Mouse (Mus musculus): ENCODE measurements at regions not wholly inside any gene's neighbourhood (a gene's known extent, or its start where the extent isn't known, plus 50 kb on each side); places are given as distances from the start of the nearest gene placed in this dataset.

DNA sequence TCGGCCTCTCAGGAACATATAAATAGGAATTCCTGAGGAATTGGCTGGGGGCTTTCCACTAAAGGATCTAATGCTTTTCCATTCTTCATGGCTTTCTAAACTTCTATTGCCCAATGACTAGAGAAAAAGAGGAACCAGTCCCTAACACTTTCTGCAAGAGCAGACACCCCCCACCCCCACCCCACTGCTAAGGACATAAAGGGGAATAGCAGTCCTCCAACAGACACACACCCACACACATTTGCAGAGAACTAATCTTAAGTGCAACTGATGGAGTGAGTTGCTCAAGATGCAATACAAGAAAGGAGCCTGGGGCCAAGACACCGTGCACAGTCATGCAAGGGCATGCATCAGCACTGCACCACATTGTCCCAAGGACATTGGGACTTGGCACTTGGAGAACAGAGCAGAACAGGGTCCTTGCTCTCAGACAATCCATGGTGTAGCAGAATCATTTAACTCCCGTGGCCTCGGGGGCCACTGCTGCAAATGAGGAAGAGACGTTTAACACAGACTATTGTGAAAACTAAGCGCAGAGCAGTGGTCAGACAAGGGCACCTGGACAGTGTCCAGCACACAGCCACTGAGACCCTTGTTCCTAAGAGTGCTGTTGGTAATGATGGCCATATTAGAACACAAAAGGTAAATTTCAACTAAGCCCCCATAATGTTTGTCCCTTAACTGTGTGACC, 161.1 kb downstream of the Xpnpep1 start:
- Histone ChIP-seq H3K9ac (ENCODE audit: low read depth, low read length) (no peak overlapping the region), H3K4me2 (replicated peaks; ENCODE audit: low read depth, low read length) (no peak overlapping the region), H3K27me3 (ENCODE audit: control insufficient read depth, insufficient read depth, low read length) (no peaks in the 10 kb centered on the region), H3K4me1 (ENCODE audit: control insufficient read depth, insufficient read depth, low read length) (no peaks in the 10 kb centered on the region), H3K36me3 (ENCODE audit: control insufficient read depth, insufficient read depth, low read length) (no peaks in the 10 kb centered on the region), H3K27ac (ENCODE audit: low read depth, low read length) (no peak overlapping the region), H3K4me3 (ENCODE audit: low read length) (no peak overlapping the region), H3K9me3 (ENCODE audit: control insufficient read depth, low read length) (no peaks in the 10 kb centered on the region)
- ATAC-seq (ENCODE audit: low FRiP score, low TSS enrichment), result no peak
- WGBS, result 90% methylated on average over 6 of the region's 6 CpGs

DNA sequence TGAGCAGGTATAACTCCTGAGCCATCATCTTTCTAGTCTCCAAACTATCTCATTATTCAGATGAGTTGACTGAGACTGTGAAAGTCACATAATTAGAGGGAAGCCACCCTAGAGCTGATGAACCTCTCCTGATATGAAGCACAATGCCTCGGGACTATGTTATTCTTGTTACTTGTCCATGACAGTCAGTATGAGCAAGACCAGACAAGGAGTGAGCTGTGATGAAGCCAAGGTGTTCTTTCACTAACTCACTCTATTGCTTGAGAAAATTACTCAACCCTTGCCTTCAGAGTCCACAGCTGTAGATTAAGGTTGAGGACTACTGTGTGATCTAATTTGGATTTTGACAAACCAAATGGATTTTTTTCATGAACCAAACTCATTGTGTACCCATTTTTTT, 173.4 kb downstream of the Xpnpep1 start:
- WGBS, result 92% methylated on average over 1 of the region's 1 CpGs
- no peaks in the 10 kb centered on the region for H3K36me3 ChIP-seq (ENCODE audit: control insufficient read depth, insufficient read depth, low read length)
- no peaks in the 10 kb centered on the region for H3K9me3 ChIP-seq (ENCODE audit: control insufficient read depth, low read length)
- no peak overlapping the region for H3K9ac ChIP-seq (ENCODE audit: low read depth, low read length)
- H3K4me2 ChIP-seq (replicated peaks; ENCODE audit: low read depth, low read length), result no peak overlapping the region
- H3K27me3 ChIP-seq (ENCODE audit: control insufficient read depth, insufficient read depth, low read length), result no peaks in the 10 kb centered on the region
- H3K4me1 ChIP-seq (ENCODE audit: control insufficient read depth, insufficient read depth, low read length), result no peaks in the 10 kb centered on the region
- no peak overlapping the region for H3K4me3 ChIP-seq (ENCODE audit: low read length)
- no peak overlapping the region for H3K27ac ChIP-seq (ENCODE audit: low read depth, low read length)
- no peak for ATAC-seq (ENCODE audit: low FRiP score, low TSS enrichment)

DNA sequence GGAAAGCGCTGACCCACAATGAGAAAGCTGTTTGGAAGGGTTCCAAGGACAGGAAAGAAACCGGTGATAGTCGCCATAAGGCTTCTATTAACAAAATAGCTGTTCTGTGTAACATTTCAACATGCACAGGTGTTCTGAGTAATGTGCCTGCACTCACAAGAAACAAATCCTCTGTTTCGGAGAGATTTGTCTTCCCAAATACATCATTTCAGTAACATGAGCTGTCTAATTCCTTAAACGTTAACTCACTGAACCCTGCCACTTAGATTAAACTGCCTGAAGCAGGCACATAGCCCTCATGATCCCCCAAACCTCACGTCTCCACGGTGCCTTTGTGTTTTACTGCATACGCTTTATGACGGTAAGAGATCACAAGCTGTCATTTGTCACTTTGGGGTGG, 178.4 kb downstream of the Xpnpep1 start:
- H3K4me1 ChIP-seq (ENCODE audit: control insufficient read depth, insufficient read depth, low read length), result 0 out of 2 replicates have a peak, but pooled peaks cover 3% of the 10 kb centered on the region
- no peak overlapping the region for H3K27ac ChIP-seq (ENCODE audit: low read depth, low read length)
- no peak overlapping the region for H3K4me3 ChIP-seq (ENCODE audit: low read length)
- WGBS, result 29% methylated on average over 9 of the region's 9 CpGs
- H3K9ac ChIP-seq (ENCODE audit: low read depth, low read length), result no peak overlapping the region
- no peaks in the 10 kb centered on the region for H3K9me3 ChIP-seq (ENCODE audit: control insufficient read depth, low read length)
- no peaks in the 10 kb centered on the region for H3K27me3 ChIP-seq (ENCODE audit: control insufficient read depth, insufficient read depth, low read length)
- ATAC-seq (ENCODE audit: low FRiP score, low TSS enrichment), result no peak
- H3K4me2 ChIP-seq (replicated peaks; ENCODE audit: low read depth, low read length), result no peak overlapping the region
- no peaks in the 10 kb centered on the region for H3K36me3 ChIP-seq (ENCODE audit: control insufficient read depth, insufficient read depth, low read length)

- ATAC-seq (ENCODE audit: low FRiP score, low TSS enrichment), result no peak
- no peaks in the 10 kb centered on the region for H3K4me1 ChIP-seq (ENCODE audit: control insufficient read depth, insufficient read depth, low read length)
- no peaks in the 10 kb centered on the region for H3K27me3 ChIP-seq (ENCODE audit: control insufficient read depth, insufficient read depth, low read length)
- no peak overlapping the region for H3K9ac ChIP-seq (ENCODE audit: low read depth, low read length)
- no peaks in the 10 kb centered on the region for H3K9me3 ChIP-seq (ENCODE audit: control insufficient read depth, low read length)
- no peaks in the 10 kb centered on the region for H3K36me3 ChIP-seq (ENCODE audit: control insufficient read depth, insufficient read depth, low read length)
- no peak overlapping the region for H3K27ac ChIP-seq (ENCODE audit: low read depth, low read length)
- no peak overlapping the region for H3K4me2 ChIP-seq (replicated peaks; ENCODE audit: low read depth, low read length)
- WGBS, result 80% methylated on average over 7 of the region's 7 CpGs
- no peak overlapping the region for H3K4me3 ChIP-seq (ENCODE audit: low read length)
These were observed 185.8 kb downstream of the Xpnpep1 start for GRCm38 (mm10) chr19:52854068-52854682.

- ATAC-seq (ENCODE audit: low FRiP score, low TSS enrichment), result no peak
- Histone ChIP-seq H3K9ac (ENCODE audit: low read depth, low read length) (no peak overlapping the region), H3K27me3 (ENCODE audit: control insufficient read depth, insufficient read depth, low read length) (no peaks in the 10 kb centered on the region), H3K9me3 (ENCODE audit: control insufficient read depth, low read length) (0 out of 2 replicates have a peak, but pooled peaks cover 4% of the 10 kb centered on the region), H3K4me1 (ENCODE audit: control insufficient read depth, insufficient read depth, low read length) (no peaks in the 10 kb centered on the region), H3K4me2 (replicated peaks; ENCODE audit: low read depth, low read length) (no peak overlapping the region), H3K27ac (ENCODE audit: low read depth, low read length) (no peak overlapping the region), H3K36me3 (ENCODE audit: control insufficient read depth, insufficient read depth, low read length) (no peaks in the 10 kb centered on the region), H3K4me3 (ENCODE audit: low read length) (no peak overlapping the region)
- 90% methylated on average over 7 of the region's 7 CpGs for WGBS
These were observed 223.8 kb downstream of the Xpnpep1 start for GRCm38 (mm10) chr19:52816202-52816601.

DNA sequence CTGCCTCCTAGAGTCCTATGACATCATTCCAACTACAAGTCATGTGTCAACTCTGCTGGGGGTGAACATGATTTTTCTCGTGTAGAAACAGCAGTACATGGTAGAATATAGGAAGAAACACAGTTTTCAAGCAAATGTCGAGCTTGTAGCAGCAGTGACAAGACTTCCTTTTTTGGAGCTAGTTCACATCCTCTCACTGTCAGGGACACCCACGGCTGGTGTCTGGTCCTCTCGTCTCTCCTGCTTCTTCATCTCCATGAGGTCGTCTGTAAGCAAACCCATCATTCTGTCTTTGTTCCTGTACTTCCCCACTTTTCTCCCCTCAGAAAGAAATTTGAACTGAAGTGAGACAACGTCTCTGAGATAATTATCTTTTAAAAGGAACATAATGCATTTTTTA, 228.0 kb downstream of the Xpnpep1 start:
- no peaks in the 10 kb centered on the region for H3K9me3 ChIP-seq (ENCODE audit: control insufficient read depth, low read length)

GRCm38 (mm10) chr19:52788802-52789201, 251.2 kb downstream of the Xpnpep1 start:
- no peak for ATAC-seq (ENCODE audit: low FRiP score, low TSS enrichment)
- no peak overlapping the region for H3K27ac ChIP-seq (ENCODE audit: low read depth, low read length)
- H3K4me2 ChIP-seq (replicated peaks; ENCODE audit: low read depth, low read length), result no peak overlapping the region
- 76% methylated on average over 3 of the region's 3 CpGs for WGBS
- H3K36me3 ChIP-seq (ENCODE audit: control insufficient read depth, insufficient read depth, low read length), result no peaks in the 10 kb centered on the region
- H3K4me1 ChIP-seq (ENCODE audit: control insufficient read depth, insufficient read depth, low read length), result no peaks in the 10 kb centered on the region
- no peak overlapping the region for H3K4me3 ChIP-seq (ENCODE audit: low read length)
- H3K9ac ChIP-seq (ENCODE audit: low read depth, low read length), result no peak overlapping the region
- no peaks in the 10 kb centered on the region for H3K9me3 ChIP-seq (ENCODE audit: control insufficient read depth, low read length)
- H3K27me3 ChIP-seq (ENCODE audit: control insufficient read depth, insufficient read depth, low read length), result no peaks in the 10 kb centered on the region

More for the DNA sequence above, 228.0 kb downstream of the Xpnpep1 start:
- Histone ChIP-seq H3K36me3 (ENCODE audit: control insufficient read depth, insufficient read depth, low read length) (no peaks in the 10 kb centered on the region), H3K9ac (ENCODE audit: low read depth, low read length) (no peak overlapping the region), H3K4me1 (ENCODE audit: control insufficient read depth, insufficient read depth, low read length) (no peaks in the 10 kb centered on the region), H3K4me2 (replicated peaks; ENCODE audit: low read depth, low read length) (no peak overlapping the region), H3K27ac (ENCODE audit: low read depth, low read length) (no peak overlapping the region), H3K27me3 (ENCODE audit: control insufficient read depth, insufficient read depth, low read length) (no peaks in the 10 kb centered on the region), H3K4me3 (ENCODE audit: low read length) (no peak overlapping the region)
- 76% methylated on average over 6 of the region's 6 CpGs for WGBS
- no peak for ATAC-seq (ENCODE audit: low FRiP score, low TSS enrichment)

DNA sequence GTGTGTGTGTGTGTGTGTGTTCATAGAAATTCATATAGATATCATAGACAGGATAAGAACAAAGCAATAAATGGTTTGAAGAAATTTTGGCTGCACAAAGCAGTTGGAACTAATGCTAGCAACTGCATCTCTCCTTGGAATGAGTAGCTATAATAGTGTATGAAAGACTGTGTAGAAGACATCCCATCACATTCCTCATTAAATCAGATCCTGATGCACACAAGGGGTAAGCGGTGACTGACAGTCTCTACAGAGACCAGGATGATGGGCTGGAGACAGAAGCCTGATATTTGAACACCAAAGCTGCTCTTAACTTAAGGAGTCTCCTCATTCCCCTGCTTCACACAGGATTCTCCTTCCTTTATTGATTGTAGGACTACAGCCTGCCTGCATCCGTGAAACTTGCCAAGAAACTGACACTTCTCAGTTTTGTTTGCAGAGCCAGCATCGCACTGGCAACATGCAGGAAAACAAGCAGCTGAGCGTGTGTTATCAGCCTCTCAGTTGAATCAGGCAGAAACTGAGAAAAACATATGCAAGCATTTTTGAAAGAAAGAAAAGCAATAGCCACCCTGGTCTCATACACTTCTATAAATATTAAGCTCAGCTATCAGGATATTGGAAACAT, 271.1 kb downstream of the Xpnpep1 start:
- Histone ChIP-seq H3K9ac (ENCODE audit: low read depth, low read length) (no peak overlapping the region), H3K9me3 (ENCODE audit: control insufficient read depth, low read length) (no peaks in the 10 kb centered on the region), H3K27me3 (ENCODE audit: control insufficient read depth, insufficient read depth, low read length) (no peaks in the 10 kb centered on the region), H3K36me3 (ENCODE audit: control insufficient read depth, insufficient read depth, low read length) (no peaks in the 10 kb centered on the region), H3K27ac (ENCODE audit: low read depth, low read length) (no peak overlapping the region), H3K4me2 (replicated peaks; ENCODE audit: low read depth, low read length) (no peak overlapping the region), H3K4me3 (ENCODE audit: low read length) (no peak overlapping the region), H3K4me1 (ENCODE audit: control insufficient read depth, insufficient read depth, low read length) (no peaks in the 10 kb centered on the region)
- WGBS, result 78% methylated on average over 4 of the region's 4 CpGs
- no peak for ATAC-seq (ENCODE audit: low FRiP score, low TSS enrichment)

DNA sequence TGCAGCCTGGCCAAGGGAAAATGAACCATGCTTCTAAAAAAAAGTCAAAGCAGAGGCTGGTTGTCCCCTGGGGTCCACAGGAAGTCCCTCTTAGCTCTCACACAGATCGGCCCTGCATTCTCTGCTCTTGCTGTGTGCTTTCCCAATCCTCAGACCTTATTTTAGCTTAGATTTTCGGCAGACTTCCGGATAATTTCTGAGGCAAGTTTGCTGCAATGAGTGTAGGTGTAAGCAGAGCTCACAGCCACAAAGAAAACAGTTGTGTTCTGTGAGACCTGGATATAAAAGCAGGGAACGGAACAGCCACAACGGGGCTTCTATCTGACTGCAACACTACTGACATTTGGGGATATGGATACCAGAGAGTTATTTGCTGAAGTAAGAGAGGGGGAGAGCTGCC, 271.9 kb downstream of the Xpnpep1 start:
- no peak overlapping the region for H3K4me2 ChIP-seq (replicated peaks; ENCODE audit: low read depth, low read length)
- no peaks in the 10 kb centered on the region for H3K36me3 ChIP-seq (ENCODE audit: control insufficient read depth, insufficient read depth, low read length)
- no peak overlapping the region for H3K27ac ChIP-seq (ENCODE audit: low read depth, low read length)
- no peaks in the 10 kb centered on the region for H3K4me1 ChIP-seq (ENCODE audit: control insufficient read depth, insufficient read depth, low read length)
- H3K27me3 ChIP-seq (ENCODE audit: control insufficient read depth, insufficient read depth, low read length), result no peaks in the 10 kb centered on the region
- H3K9ac ChIP-seq (ENCODE audit: low read depth, low read length), result no peak overlapping the region
- H3K4me3 ChIP-seq (ENCODE audit: low read length), result no peak overlapping the region
- no peak for ATAC-seq (ENCODE audit: low FRiP score, low TSS enrichment)
- no peaks in the 10 kb centered on the region for H3K9me3 ChIP-seq (ENCODE audit: control insufficient read depth, low read length)
- 90% methylated on average over 5 of the region's 5 CpGs for whole genome bisulfite sequencing
